Mouse (Mus musculus) regulatory T cell (primary cell): Measurements from ENCODE around the gene Lypd8.

Source experiments
- in situ Hi-C: fragments of 300-600 bp; cut with MboI, MseI; formaldehyde crosslinking; loops from one replicate; pipeline ENCODE4 v1.15.1; 2025; ENCODE audit warnings: high pct_unique_total_duplicates

The Lypd8 gene

DNA sequence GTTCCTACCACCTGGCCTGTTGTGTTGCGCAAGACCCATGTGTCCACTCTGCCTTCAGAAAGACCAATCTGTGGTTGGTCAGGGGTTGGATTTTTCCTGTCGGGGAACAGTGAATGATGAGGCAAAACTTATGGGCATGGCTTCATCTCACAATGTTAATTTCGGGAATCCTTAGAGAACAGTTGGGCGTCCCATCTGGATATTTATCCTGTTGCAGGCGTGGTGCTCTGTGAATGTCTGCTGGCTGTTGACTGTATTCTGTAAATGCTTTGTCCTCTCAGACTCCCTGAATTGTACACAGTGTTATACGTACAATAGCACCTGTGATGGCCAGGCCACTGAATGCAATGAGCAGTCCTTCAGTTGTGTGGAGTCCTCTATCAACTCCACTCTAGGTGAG lies 3.6 kb downstream of the Lypd8 start:
- in situ Hi-C loops = no loop called here

GRCm38 (mm10) chr11:58399985-58400645 lies 21.3 kb downstream of the Lypd8 start:
- in situ Hi-C loops = no loop called here

GRCm38 (mm10) chr11:58400655-58401054 lies 21.8 kb downstream of the Lypd8 start:
- in situ Hi-C loops = no loop called here

- in situ Hi-C loops = no loop called here
These were observed 29.2 kb downstream of the Lypd8 start for GRCm38 (mm10) chr11:58408066-58408465.

GRCm38 (mm10) chr11:58418336-58418735 lies 39.5 kb downstream of the Lypd8 start:
- in situ Hi-C loops = no loop called here

GRCm38 (mm10) chr11:58420815-58421214 lies 42.0 kb downstream of the Lypd8 start, which contains the start of gene 1810065E05Rik:
Gene 1810065E05Rik, plus strand, starts transcription at chr11:58421111.
- in situ Hi-C loops = no loop called here

- in situ Hi-C loops = no loop called here
These were observed 53.4 kb downstream of the Lypd8 start, which contains the start of gene Gm12253 for GRCm38 (mm10) chr11:58432259-58432658. Gene Gm12253, plus strand, starts transcription at chr11:58432559.

GRCm38 (mm10) chr11:58437866-58438265 lies 59.0 kb downstream of the Lypd8 start:
- in situ Hi-C loops = no loop called here
